Mouse (Mus musculus) layer of hippocampus, adult 9-11 months (tissue): Measurements from ENCODE around the gene Car8.

Experiments
- DNase-seq: peaks from one replicate; pipeline ENCODE4 v3.0.0; 2022

Gene Car8

DNA sequence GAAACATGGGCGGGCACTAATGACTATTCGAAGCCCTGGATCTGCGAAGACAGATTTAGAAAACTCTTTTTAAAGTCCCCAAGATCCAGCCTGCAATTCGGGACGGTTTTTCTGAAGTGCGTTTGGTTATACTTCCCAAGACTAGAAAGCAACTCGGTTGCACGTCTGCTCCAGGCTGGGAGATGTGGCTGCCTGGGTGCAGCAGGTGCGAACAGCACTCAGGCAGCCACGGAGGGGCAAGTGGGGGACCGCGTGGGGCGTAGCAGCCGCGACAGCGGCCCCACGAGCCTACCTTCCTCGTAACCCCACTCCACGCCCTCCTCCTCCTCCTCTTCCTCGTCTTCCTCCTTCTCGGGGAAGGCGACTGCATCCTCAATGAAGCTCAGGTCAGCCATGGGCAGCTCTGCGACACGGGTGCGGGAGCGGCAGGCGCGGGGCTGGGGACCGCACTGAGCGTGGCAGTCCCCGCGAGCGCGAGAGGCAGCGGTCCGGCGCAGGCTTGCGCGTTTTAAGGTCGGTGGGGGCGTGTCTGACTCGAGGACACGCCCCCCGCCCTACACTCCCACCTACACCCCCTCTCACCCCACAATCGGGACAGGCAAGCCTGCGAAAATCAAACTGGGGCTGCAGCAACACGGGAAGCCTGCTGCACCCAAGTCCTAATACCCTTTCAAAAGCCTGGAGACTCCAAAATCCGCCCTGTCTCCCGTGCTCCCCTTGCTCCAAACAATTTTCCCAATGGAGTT lies at the start of gene Car8:
Car8 (minus strand) TSS at position 482 of the 746 bp plus-strand sequence.
- DNase-seq = no peak

DNA sequence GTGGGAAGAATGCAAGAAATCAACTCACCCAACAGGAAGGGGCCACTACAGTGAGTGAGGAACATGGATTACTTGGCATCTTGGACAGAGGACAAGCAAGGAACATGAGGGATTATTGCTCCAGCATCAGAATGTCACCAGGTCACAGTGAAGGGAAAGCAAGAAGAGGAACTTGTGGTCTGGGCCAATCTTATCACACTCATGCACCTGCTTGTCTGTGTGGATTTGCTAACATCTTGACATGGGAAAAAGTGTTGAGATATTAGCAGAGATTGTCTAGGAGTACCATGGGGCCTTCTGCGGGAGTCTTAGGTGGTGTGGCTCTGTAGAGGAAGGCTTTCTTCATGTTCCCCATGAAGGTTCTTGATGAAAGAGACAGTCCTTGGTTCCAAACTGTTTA lies 46.1 kb upstream of the Car8 start:
- no peak for DNase-seq

DNA sequence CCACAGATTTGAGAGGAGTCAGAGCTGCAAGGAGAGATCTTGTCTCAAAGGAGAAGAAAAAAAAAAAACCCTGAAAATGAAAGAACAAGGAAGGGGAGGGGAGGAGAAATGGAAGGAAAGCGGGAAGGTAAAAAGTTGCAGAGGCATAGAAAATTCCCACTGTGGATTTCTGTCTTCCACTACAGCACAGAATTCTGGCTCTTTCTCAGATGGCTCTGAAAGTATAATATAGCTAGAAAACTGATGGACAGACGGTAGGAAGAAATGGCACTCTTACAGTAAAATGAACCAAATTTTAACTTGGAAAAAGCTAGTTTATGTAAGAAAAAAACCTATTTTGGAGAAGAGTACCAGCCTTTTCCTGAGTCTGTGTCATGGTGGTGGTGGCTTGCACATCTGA lies 39.3 kb upstream of the Car8 start:
- DNase-seq = no peak

DNA sequence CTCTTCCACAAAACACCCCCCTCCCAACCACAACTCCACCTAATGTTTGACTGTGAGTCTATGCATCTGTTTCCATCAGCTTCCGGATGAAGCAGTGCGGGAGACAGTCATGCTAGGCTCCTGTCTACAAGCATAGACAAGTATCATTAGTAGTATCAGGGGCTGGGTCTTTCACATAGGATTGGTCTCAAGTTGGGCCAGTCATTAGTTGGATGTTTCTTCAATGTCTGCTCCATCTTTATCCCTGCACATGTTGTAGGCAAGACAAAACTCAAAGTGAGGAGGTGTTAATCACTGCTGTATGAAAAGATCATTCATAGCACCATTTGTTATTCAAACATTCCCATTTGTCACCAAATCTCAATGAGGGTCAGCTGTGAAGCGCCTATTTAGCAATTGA lies 11.0 kb upstream of the Car8 start:
- no peak for DNase-seq

DNA sequence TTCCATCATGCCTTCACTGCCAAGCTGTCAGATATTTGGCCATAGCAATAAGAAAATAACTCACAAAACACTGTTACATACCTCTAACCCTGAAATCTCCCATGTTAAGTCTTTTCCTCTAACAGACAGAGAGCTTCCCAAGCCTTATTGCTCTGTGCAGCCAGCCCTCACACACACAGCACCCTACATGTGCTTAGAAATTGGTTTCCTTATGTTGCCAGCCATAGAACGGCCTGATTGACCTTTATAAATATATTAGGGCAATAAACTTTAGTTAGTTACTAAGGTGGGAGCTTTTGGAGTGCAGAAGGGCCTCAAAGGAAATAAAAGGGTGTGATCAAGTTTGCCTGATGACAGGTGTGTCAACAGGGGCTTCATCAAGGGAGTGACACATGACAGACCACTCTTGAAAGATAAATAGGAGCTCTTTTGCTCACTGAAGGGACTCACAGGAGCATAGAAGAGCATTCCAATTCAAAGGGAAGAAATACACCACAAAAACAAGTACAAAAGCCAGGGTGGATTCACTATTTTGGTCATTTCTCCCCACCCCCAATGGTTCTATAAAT lies 6.7 kb upstream of the Car8 start:
- no peak for DNase-seq

DNA sequence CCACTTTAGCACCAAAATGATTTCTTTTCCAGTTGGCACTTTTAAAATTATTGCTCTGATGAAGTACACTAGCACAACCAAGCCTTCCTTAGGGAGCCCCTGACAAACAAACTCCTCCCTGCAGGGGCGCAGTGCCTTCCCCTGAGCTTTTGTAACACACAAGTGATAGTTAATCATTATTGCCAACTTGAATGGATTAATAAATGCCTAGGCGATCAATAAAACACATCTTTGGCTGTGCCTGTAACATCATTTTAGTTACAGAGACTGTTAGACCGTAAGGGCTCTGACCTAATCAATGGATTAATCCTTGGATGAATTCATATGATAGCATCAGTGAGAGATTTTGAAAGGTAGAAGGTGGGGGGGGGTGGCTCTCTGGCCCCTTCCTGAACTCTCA lies 6.2 kb upstream of the Car8 start:
- no peak for DNase-seq

DNA sequence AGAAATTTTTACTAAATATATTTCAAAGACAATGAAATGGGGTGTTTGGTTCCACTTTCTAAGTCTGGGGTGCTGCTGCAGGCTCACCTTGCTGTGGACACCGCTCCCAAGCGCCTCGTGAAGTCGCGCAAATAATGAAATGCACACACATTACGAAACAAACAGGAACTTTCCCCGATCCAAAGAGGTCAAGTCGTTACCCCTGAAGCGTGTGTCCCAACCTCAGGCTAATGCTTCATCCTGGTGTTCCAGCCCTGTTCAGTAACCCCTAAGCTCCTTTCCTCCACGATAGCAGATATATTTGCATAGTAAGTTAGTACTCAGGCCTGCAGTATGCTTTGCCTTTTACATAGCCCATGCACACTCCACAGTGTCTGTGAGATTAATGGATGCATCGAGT lies 858 bp upstream of the Car8 start:
- DNase-seq = no peak

DNA sequence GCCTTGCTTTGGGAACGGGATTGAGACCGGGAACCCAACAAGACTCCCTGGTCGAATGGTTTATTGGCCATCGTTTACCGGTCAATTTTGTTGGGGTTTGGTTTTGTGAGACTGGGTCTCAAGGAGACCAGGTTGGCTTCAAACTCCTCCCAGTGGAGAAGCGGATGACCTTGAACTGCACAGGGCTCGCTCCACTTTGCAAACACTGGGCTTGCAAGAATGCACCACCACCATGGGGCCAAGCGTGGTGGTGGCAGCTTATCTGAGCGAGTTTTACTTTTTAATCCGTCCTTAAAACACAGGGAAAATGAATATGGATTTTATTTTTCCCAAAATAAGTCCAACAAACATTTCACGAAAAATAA lies 447 bp upstream of the Car8 start:
- DNase-seq = no peak

DNA sequence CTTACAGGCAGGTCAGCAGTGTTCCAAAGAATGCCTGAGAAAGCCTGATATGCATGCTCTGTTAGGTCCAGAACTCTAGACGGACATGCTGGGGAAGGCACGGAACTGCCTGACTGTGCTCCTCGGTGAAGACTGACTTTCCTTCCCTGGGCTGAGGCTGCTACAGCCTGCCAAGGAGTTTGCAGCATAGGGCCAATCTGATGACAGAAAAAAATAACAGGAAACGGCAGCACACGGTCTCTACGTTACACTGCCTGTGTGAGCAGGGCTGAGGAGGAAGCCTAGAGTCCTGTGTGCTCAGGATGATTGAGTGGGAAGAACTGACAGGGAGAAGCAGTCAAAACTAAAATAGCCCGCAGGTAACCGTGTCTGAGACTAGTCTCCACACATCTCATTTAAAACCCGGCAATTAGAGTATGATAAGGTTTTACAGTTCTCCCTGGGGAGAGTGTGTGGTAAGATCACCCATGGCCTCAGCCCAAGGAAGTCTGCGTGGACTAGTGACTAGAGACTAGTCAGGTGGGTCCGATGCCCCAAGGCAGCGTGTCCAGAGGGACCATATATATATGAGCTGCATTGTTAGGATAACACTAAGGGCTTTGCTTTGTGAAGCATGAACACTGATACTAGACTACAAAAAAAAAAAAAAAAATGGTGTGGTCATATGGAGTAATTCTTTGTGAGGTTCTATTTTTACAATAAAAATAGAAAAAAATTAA lies 6.3 kb downstream of the Car8 start:
- DNase-seq = no peak

DNA sequence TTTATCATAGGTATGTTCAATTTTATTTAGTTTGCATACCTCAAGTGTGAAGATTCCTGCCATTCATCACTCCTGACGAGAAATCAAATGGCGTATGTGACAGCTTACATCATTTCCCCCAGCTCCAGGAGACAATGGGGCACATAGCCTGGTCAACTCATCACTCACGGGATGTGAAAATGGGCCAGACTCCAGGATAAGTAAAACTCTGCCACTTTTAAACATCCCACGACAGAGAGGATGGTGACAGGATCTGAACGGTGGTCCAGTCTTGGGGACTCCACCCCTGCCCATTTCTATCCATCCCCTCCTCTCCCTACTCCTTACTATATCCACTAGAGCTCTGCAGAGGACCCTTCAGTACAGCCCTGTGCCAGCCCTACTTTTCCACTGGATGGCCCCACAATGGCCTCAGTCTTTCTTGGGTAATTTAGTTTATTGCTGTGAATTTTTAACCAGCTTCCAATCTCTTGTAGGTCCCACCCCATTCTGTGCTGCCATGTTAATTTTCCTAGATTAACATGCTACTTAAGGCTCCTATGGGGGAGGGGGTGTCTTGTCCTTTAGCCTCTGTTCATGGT lies 7.5 kb downstream of the Car8 start:
- no peak for DNase-seq

DNA sequence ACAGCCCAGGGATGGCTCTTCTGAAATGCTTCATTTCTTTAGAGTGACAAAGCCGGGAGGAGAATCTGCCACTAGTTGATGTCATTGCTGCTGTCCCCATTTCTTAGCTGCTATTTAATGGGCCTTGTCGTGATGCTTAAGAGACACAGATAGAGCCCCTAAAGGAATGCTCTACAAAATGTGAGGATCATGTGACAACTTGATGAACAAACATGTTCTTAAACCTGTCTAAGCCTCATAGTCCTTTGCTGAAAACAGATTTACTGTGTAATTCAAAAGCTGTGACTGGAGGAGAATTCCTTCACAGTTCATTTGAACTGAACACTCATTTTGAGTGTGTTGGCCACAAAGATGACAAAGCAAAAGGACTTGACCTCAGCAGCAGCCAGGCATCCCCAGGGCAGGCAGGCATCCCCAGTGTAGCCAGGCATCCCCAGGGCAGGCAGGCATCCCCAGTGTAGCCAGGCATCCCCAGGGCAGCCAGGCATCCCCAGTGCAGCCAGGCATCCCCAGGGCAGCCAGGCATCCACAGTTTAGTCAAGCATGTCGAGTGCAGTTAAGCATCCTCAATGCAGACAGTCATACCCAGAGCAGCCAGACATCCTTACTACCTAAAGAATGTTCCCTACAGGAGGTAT lies 9.1 kb downstream of the Car8 start:
- no peak for DNase-seq

DNA sequence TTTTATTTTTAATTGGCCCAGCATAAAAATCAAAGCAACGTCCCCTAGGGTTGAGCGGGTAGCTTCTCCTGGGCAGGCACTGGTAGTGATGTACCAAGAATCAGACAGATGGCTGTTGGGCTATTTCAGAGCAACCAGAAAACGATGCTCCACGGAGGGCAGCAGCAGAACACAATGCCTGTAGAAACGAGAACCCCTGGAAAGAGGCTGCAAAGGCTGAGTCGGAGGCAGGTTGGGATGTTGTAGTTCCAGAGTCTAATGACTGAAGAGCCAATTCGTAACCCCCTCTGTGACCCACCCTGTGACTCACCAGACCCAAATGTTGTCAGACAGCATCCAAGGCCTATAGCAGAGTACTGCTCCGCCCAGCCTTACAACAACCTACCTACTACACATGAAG lies 19.9 kb downstream of the Car8 start:
- no peak for DNase-seq

DNA sequence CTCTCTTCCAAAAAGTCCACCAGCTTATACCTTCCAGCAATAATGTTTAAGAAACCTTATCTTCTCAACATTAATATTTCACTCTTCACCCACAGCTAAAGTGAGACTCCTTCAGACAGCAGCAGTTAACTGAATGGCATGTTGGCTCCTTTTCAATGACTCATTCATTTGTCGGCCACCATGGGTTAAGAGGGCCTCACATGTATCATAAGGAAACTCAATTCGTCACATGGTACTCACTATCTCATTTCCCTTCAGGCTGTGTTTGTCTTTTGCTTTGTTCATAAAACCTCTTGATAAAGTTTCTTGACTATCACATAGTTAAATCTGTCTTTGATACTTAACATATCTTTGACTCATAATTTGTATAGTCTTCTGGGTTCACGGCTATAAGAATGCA lies 20.8 kb downstream of the Car8 start:
- DNase-seq = no peak

DNA sequence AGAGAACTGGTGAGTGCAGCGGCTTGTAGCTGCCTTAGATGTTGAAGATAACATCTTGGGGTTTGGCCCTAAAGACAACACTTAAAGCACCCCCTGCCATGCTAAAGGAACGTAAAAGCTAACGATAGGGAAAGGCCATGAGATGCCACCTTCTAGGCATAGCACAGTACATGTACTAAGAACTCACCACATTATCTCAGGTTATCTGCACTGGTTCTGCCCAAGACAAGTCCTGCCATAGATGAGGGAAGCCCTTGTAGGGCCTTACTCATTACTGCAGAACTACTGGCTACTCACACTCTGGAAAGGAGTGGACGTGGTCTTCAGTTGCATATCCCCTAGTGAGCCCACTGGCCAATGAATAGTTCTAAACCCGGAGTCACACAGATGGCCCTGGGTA lies 21.6 kb downstream of the Car8 start:
- DNase-seq = no peak

DNA sequence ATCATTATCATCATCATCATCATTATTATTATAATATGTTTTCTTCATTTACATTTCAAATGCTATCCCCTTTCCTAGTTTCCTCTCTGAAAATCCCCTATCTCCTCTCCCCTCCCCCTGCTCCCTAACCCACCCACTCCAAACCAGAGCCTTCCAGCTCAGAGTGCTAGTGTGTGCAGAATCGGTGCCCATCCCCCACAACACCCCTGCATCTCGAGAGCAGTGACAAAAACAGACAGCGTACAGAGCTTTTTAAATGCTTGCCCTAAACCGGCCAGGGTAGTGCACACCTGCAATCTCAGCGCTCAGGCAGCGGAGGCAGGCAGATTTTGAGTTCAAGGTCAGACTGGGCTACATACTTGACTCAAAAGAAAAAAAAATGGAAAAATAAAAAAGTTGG lies 22.3 kb downstream of the Car8 start:
- DNase-seq = no peak

DNA sequence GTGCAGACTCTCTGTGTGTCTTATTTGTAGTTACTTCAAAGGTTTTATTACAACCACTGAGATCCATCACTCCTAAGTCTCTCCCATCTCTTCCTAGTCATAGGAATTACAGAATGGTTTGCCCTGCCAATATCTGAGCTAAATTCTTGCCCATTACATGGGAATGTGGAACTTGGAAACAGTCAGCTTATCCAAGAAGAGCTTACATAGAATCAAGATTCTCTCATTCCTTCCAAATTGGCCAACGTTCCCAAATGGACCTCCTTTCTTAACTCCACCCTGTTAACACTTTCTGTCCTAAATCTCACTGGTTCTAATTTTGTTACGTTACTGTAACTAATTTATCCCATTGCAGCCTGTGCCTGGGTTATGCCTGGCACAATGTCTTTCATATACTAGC lies 25.2 kb downstream of the Car8 start:
- no peak for DNase-seq

DNA sequence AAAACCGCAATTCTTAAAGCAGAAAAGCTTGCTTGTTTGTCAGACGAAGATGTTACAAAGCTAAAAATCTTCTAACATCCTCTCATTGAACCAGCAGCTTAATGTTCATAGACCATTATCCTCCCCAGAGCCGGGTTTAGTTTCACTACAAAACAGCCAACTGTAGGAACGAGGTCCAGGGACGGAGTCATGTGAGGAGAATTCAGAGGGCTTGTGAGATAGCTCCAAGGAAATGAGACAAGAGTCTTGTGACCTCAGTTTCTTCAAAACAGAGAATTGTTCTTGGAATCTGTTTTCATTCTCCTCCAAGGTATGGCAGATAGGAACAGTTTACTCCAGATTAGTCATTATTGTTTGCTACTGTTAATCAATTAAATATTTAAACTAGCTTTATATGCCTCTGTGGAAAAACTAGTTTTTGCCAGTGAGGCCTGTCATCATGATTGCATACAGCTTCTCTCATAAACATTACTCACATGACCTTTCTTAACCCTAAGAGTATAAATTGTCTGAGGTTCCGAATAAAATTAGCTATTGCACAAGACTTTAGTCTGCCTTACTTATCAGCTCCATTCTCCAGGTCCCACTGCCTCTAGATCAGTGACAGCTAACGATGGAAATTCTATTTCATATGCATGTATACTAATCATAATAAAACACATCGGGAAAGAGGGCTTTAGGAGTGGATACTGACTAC lies 25.8 kb downstream of the Car8 start:
- no peak for DNase-seq

DNA sequence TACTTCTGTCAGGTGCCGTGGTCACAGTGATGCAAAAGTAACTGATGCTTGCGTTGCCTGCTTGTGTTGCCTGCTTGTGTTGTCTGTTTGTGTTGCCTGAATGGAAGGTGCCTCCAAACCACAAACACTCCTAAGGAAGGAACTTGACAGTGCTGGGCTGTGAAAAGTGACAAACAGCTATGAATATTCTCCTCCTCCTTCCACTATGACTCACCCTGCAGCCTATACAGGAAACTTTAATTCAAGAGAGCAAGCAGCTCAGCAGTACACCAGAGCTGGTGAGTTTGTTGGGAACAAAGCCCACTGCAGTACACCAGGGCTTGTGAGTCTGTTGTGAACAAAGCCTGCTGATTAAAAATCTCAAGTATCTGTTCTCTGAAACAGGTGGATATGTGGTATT lies 28.4 kb downstream of the Car8 start:
- DNase-seq = no peak

DNA sequence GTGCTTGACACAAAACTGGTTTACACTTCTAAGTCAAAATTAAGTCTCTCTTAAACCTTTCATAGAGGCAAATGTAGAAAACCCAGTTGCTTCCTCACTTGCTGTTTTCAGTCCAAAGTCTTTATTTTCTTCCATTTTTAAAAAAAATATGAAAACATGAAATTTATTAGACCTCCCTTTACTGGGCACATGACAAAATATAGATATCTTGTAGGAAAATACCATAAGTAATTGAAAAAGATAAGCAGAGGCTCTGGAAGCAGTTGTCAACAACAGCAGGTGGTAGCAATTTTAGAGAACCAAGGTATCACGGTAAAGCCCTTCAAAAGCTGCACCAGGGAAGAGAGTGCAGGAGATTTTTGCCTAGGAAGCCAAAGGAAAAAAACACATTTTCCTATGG lies 30.9 kb downstream of the Car8 start:
- no peak for DNase-seq

DNA sequence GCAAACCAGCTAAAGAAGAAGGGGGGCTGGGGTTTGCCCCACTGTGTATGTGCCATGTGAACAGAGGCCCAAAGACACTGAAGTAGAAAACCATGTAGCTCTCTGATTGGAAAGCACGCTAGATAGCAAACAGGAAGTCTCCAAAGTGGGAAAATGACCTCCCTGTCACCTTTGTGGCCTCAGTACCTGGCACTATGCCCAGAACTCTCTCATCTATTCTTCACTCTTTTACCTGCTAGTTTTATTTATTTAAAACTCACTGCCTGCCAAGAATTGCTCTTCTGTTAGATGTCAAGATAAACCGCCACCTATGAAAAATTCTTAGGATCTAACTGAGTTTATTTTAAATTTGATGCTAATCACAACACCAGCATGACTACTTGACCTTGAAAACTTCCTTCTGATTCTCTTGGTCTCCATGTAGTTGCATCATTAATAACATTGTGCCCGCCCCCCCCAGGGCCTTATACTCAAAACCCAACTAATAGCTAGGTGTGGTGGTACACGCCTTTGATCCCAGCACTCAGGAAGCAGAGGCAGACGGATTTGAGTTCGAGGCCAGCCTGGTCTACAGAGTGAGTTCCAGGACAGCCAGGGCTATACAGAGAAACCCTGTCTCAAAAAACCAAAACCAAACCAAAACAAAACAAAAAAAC lies 31.8 kb downstream of the Car8 start:
- DNase-seq = no peak

DNA sequence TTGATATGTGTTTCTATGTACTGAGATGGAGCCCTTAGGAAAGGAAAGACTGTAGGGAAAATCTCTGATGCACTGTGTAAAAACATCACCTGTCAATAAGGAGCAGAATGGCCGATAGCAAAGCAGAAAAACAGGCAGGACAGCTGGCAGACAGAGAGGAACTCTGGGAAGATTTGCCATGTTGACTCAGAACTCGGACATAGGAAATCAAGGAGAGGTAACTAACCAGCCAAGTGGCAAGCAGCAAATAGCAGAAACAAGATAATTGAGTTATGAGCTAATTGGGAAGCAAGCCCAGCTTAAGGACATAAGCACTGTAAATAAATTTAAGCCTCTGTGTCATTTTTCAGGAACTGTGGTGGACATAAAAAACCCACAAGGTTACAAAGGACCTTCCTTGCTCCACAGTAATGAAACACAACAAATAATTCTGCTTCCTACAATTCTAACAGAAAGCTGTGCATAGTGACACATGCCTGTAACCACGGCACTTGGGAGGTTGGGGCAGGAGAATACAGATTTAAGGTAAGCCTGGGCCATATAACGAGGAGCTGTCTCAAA lies 33.7 kb downstream of the Car8 start:
- no peak for DNase-seq

DNA sequence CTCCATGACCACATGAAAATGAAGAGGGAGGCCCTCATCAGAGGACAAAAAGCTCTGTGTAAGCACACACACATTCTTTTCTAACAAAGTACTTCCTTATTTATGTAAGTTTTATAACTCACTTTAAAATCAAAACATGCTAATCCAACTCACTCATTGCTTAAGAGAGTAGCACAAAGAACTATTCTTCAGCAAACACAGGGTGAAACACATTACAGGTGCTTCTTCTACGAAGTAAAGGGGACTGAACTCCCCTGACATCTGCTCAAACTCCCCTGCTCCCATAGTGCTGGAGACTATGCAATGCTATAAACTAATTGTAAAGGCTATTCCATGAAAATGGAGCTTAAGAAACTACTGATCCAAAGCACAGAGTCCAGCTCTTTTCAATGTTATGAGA lies 35.5 kb downstream of the Car8 start:
- DNase-seq = no peak
